Mouse (Mus musculus): ENCODE measurements around the gene Sod1. TPM values are rescaled to one million over a fixed set of nuclear protein-coding genes. Genes with fewer than 3 reads are reported as not detected.
"Not testable (repeated sequence)": the region's sequence is repeated elsewhere in the genome, so short reads cannot be mapped to it uniquely, and the experiment has no call there.

Gene Sod1
- total RNA-seq, 2 experiments from 2014 or later: 412 to 430 TPM

DNA sequence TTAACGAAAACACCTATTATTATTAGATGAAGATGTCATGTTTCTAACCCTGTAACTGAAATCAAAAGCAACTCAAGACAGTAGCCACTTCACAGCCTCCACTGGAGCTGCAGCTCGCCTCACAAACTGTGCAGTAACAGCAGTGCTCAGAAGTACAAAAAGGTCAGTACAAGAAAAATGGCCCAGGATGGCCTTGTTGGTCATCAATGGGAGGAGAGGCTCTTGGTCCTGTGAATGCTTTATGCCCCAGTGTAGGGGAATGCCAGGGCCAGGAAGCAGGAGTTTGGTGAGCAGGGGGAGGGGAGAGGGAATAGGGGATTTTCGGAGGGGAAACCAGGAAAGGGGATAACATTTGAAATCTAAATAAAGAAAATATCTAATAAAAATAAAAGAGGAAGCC is 30.7 kb downstream of the Sod1 start:
- DNase-seq (ENCODE audit: low spot score in 2 of 2): not testable (repeated sequence)

DNA sequence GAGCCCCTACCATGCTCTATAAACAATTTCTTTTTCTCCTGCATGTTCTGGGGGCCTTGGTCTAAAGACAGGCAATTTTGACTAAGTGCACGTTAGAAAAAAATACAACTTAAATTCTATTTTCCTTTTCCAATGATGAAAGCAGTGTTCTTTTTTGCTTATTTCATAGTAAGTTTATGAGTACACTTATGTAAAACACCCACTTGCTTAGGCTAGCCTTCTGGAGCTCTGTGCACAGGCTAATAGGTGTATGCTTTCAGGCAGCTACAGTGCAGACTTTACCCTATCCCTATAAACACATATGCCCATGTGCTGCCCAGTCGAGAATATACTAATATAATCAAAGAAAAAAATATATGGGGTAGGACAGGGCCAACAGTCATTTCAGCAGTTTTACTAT is 32.0 kb downstream of the Sod1 start:
- DNase-seq (ENCODE audit: low spot score in 2 of 2): peak in 1 of 2 experiments; percentile 54

DNA sequence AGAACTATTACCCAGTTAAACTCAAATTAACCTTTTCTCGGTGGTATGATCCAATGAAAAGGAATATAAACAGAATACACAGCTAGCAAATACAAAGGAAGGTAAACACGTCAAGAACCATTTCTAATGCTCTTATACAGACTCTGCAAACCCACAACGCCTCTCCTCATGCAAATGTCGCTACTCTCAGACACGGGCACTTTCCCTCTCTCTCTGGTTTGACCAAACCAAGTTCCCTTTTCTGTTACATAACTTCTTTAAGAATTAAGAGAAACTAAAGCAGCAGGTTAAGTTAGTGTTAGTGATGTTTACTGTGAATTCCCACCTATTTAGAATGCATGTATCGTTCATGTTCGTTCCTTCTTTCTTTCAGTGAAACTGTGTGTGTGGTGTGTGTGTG is 38.4 kb downstream of the Sod1 start:
- DNase-seq (ENCODE audit: low spot score in 2 of 2): no peak

DNA sequence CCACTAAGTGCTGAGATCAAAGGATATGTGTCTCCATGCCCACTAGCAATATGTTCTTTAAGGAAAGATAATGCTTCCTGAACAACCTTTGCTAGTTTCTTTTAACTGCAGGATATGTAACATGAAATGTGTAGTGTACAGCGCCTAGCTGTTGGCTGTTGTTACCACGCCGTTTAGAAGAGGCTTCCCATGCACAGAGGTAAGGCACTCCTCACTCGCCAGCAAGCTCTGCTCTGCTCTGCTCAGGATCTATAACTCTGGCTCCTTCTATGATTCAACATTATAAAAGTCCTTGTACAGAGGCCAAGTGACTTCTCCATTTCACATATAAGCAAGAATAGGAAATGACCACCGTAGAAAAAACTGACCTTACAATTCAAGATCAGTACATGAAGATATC is 39.1 kb downstream of the Sod1 start:
- no peak for DNase-seq (ENCODE audit: low spot score in 2 of 2)

DNA sequence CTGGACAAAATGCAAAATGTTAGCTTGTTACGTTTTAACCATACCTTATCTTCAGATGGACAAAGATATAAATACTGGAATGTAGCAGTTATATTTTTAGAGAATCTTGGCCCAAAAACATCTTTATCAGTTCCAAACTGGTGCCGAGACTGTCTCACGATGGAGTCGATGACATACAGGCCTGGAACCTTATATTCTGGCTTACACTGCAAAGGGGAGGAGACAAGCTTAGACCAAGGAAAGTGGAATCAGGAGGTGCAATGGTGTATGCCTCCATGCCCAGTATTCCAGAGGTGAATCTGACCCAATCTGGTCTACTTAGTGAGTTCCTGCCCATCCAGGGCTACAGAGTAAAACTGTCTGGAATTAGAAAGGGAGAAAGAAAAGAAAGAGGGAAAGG is 39.5 kb downstream of the Sod1 start:
- DNase-seq (ENCODE audit: low spot score in 2 of 2): no peak

DNA sequence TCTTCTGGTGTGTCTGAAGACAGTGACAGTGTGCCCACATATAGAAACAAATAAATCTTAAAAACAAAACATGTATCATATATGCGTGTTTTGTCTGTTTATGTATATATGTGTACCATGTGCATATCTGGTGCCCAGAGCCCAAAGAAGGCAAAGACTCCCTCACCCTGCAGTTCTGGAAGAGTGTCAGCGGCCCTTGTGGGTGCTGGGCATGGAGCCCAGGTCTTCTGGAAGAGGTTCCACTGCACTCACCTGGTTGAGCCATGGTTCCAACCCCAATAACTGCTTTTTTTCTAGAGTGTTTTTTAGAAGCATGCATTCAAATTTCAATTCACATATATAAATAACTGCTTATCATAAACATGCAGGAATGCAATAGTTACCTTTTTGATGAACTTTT is 41.2 kb downstream of the Sod1 start:
- no peak for DNase-seq (ENCODE audit: low spot score in 2 of 2)

DNA sequence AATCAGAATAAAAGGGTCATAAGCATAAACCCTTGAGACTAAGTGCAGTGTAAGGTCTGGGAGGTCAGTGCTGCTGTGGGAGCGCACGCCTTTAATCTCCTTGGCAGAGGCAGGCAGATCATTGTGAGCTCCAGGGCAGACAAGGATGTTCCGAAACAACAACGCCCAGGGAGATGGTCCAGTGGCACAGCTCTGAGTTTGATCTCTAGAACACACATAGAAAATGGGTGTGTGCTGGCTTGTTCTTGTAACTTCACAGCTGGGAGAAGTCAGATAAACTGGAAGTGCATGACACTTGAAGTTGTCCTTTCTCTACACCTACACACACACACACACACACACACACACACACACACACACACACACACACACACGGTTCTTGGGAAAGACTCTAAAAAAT is 43.5 kb downstream of the Sod1 start:
- no peak for DNase-seq (ENCODE audit: low spot score in 2 of 2)

DNA sequence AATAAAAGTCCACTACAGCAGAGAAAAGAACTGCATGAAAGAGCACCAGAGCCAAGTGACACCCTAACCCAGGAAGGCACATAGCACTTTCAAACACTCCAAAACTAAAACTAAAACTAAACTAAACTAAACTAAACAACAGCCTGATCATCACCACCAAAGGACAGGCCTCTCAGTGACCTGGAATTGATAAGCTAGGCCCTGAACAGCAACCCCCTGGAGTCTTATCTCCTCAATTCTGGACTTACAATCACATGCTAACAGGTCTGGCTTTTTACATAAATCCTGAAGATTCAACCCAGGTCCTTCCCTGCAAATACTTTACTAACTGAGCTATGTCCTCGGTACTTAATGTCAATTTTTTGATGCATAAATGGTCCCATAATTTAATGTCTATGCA is 44.6 kb downstream of the Sod1 start:
- no peak for DNase-seq (ENCODE audit: low spot score in 2 of 2)

DNA sequence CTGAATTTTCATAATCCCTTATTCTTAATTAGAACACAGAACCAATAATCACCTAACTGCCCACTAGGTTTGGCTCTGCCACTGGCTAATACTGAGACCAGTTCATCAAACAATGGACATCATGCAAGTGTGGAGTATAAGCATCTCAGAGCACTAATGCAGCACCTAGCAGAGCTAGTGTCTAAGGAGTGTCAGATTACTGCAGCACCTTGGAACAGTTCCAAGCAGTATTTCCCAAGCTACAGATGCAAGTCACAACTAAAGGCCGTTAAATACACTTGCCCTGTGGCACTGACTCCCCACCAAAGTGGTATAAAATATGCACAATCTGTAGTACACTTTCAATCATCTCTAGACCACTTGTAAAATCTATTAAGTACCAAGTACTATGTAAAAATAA is 46.0 kb downstream of the Sod1 start:
- no peak for DNase-seq (ENCODE audit: low spot score in 2 of 2)

DNA sequence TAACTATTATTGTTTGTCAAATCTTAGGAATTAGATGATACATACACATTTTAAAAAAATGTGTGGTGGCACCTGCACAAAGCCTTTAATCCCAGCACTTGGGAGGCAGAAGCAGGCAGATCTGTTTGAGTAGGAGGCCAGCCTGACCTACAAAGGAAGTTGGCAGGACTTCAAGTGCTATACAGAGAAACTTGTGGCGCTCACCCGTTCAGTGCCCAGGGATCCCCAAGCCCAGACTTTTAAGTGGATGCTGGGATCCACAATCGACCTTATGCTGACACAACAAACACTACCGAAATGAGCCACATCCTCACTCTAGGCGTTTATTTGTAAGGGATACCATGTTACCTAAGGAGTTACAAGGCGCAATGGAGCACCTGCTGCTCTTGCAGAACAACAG is 55.0 kb downstream of the Sod1 start:
- no peak for DNase-seq (ENCODE audit: low spot score in 2 of 2)

Other genes starting within 250 kb of the Sod1 start
- gene Tiam1, start 77.0 kb upstream of the Sod1 start, total RNA-seq (2021): 100 to 1,000 TPM; 109 to 111 TPM
- 10 to 100 TPM; 43.7 to 46.8 TPM for gene Scaf4, start 63.7 kb downstream of the Sod1 start, total RNA-seq (2021)
- gene Hunk, start 165.3 kb downstream of the Sod1 start, total RNA-seq (2021): 10 to 100 TPM; 24.3 to 28.9 TPM

Measured in layer of hippocampus, adult 18-20 months (tissue).